Mouse (Mus musculus) limb, embryonic 15.5 days (tissue): ENCODE measurements at regions not wholly inside any gene's neighbourhood (a gene's known extent, or its start where the extent isn't known, plus 50 kb on each side); places are given as distances from the start of the nearest gene placed in this dataset.
"Not testable (repeated sequence)": the region's sequence is repeated elsewhere in the genome, so short reads cannot be mapped to it uniquely, and the experiment has no call there.

Source experiments
- ATAC-seq: fragments of 200-750 bp; cut with Nextera tagmentation; 2 replicates; pipeline ENCODE4 v1.8.0; 2017; ENCODE audit warnings: low read depth, moderate TSS enrichment; ENCODE audit not compliant: insufficient number of reproducible peaks, low FRiP score, low TSS enrichment
- H3K27ac ChIP-seq: fragments of 300-500 bp; sonication (generic); 2 replicates; pipeline ENCODE4 v1.5.1; 2015; ENCODE audit warnings: moderate library complexity, mild to moderate bottlenecking, inconsistent platforms
- H3K27me3 ChIP-seq: fragments of 300-500 bp; sonication (generic); 2 replicates; pipeline ENCODE4 v1.6.1; 2015; ENCODE audit warnings: inconsistent platforms
- H3K36me3 ChIP-seq: fragments of 300-500 bp; sonication (generic); 2 replicates; pipeline ENCODE4 v1.6.1; 2015; ENCODE audit warnings: inconsistent platforms
- H3K4me1 ChIP-seq: fragments of 300-500 bp; sonication (generic); 2 replicates; pipeline ENCODE4 v1.6.1; 2015; ENCODE audit warnings: inconsistent platforms
- H3K4me2 ChIP-seq: fragments of 300-500 bp; sonication (generic); 2 replicates; pipeline ENCODE4 v1.6.1; 2015; ENCODE audit warnings: mild to moderate bottlenecking, inconsistent platforms
- H3K4me3 ChIP-seq: fragments of 300-500 bp; sonication (generic); 2 replicates; pipeline ENCODE4 v1.5.1; 2015; ENCODE audit warnings: mild to moderate bottlenecking, inconsistent platforms
- H3K9ac ChIP-seq: fragments of 300-500 bp; sonication (generic); 2 replicates; pipeline ENCODE4 v1.6.1; 2015; ENCODE audit warnings: inconsistent platforms
- H3K9me3 ChIP-seq: fragments of 300-500 bp; sonication (generic); 2 replicates; pipeline ENCODE4 v1.6.1; 2016; ENCODE audit warnings: inconsistent platforms
- WGBS: fragments of 180-500 bp; shearing (Covaris S2); methylation state at CpG from one replicate; pipeline ENCODE4 v1.1.7; 2015; 5-methylcytosine and 5-hydroxymethylcytosine counted together

GRCm38 (mm10) chr4:153785564-153785963, 171.5 kb upstream of the A430005L14Rik start:
- H3K9ac ChIP-seq = no peak overlapping the region
- ATAC-seq = no peak
- H3K4me1 ChIP-seq = no peaks in the 10 kb centered on the region
- no peak overlapping the region for H3K4me2 ChIP-seq
- H3K9me3 ChIP-seq = no peaks in the 10 kb centered on the region
- no peaks in the 10 kb centered on the region for H3K36me3 ChIP-seq
- 82% methylated on average over 4 of the region's 4 CpGs for WGBS
- 0 out of 2 replicates have a peak, but pooled peaks cover 4% of the 10 kb centered on the region for H3K27me3 ChIP-seq
- no peak overlapping the region for H3K4me3 ChIP-seq
- no peak overlapping the region for H3K27ac ChIP-seq

GRCm38 (mm10) chr4:153792307-153792706, 164.7 kb upstream of the A430005L14Rik start:
- H3K9ac ChIP-seq = no peak overlapping the region
- H3K27ac ChIP-seq = no peak overlapping the region
- WGBS = 29% methylated on average over 13 of the region's 13 CpGs
- H3K4me2 ChIP-seq = no peak overlapping the region
- no peak overlapping the region for H3K4me3 ChIP-seq
- ATAC-seq = no peak
- no peaks in the 10 kb centered on the region for H3K4me1 ChIP-seq
- no peaks in the 10 kb centered on the region for H3K36me3 ChIP-seq
- peaks cover 17% of the 10 kb centered on the region for H3K27me3 ChIP-seq
- H3K9me3 ChIP-seq = no peaks in the 10 kb centered on the region

- no peaks in the 10 kb centered on the region for H3K9me3 ChIP-seq
- H3K4me2 ChIP-seq = no peak overlapping the region
- H3K4me3 ChIP-seq = no peak overlapping the region
- WGBS = 82% methylated on average over 7 of the region's 7 CpGs
- no peak overlapping the region for H3K9ac ChIP-seq
- no peak overlapping the region for H3K27ac ChIP-seq
- ATAC-seq = no peak
- H3K27me3 ChIP-seq = peaks cover 6% of the 10 kb centered on the region; the same call in 1 of the 2 replicates
- no peaks in the 10 kb centered on the region for H3K4me1 ChIP-seq
- no peaks in the 10 kb centered on the region for H3K36me3 ChIP-seq
Observed at GRCm38 (mm10) chr4:153798061-153798460, 159.0 kb upstream of the A430005L14Rik start.

GRCm38 (mm10) chr4:153805727-153806126, 151.3 kb upstream of the A430005L14Rik start:
- no peak for ATAC-seq
- Histone ChIP-seq H3K4me3 (no peak overlapping the region), H3K4me1 (no peaks in the 10 kb centered on the region), H3K4me2 (no peak overlapping the region), H3K27ac (no peak overlapping the region), H3K9me3 (no peaks in the 10 kb centered on the region), H3K36me3 (no peaks in the 10 kb centered on the region), H3K9ac (no peak overlapping the region), H3K27me3 (peaks cover 55% of the 10 kb centered on the region)
- 38% methylated on average over 4 of the region's 4 CpGs for WGBS

- WGBS = 11% methylated on average over 10 of the region's 10 CpGs
- Histone ChIP-seq H3K36me3 (no peaks in the 10 kb centered on the region), H3K4me3 (no peak overlapping the region), H3K4me1 (no peaks in the 10 kb centered on the region), H3K4me2 (no peak overlapping the region), H3K9me3 (no peaks in the 10 kb centered on the region), H3K27me3 (peaks cover 55% of the 10 kb centered on the region), H3K27ac (no peak overlapping the region), H3K9ac (no peak overlapping the region)
- ATAC-seq = no peak
Observed at GRCm38 (mm10) chr4:153806180-153806692, 150.8 kb upstream of the A430005L14Rik start.

GRCm38 (mm10) chr4:153806820-153807436, 150.1 kb upstream of the A430005L14Rik start:
- WGBS = 45% methylated on average over 10 of the region's 10 CpGs
- no peaks in the 10 kb centered on the region for H3K4me1 ChIP-seq
- H3K27ac ChIP-seq = no peak overlapping the region
- H3K4me3 ChIP-seq = no peak overlapping the region
- no peak overlapping the region for H3K9ac ChIP-seq
- H3K27me3 ChIP-seq = peaks cover 55% of the 10 kb centered on the region
- H3K4me2 ChIP-seq = no peak overlapping the region
- no peaks in the 10 kb centered on the region for H3K36me3 ChIP-seq
- ATAC-seq = no peak
- H3K9me3 ChIP-seq = no peaks in the 10 kb centered on the region

- Histone ChIP-seq H3K27ac (no peak overlapping the region), H3K4me3 (no peak overlapping the region), H3K4me1 (no peaks in the 10 kb centered on the region), H3K4me2 (no peak overlapping the region), H3K27me3 (peaks cover 48% of the 10 kb centered on the region), H3K9me3 (no peaks in the 10 kb centered on the region), H3K36me3 (no peaks in the 10 kb centered on the region), H3K9ac (no peak overlapping the region)
- ATAC-seq = no peak
- WGBS = 84% methylated on average over 9 of the region's 9 CpGs
Observed at GRCm38 (mm10) chr4:153812866-153813265, 144.2 kb upstream of the A430005L14Rik start.

GRCm38 (mm10) chr4:153827914-153828313, 129.1 kb upstream of the A430005L14Rik start:
- no peak overlapping the region for H3K27ac ChIP-seq
- H3K9ac ChIP-seq = no peak overlapping the region
- ATAC-seq = no peak
- peaks cover 20% of the 10 kb centered on the region; the same call in 1 of the 2 replicates for H3K27me3 ChIP-seq
- H3K4me2 ChIP-seq = no peak overlapping the region
- H3K4me1 ChIP-seq = no peaks in the 10 kb centered on the region
- 49% methylated on average over 9 of the region's 9 CpGs for WGBS
- no peak overlapping the region for H3K4me3 ChIP-seq
- no peaks in the 10 kb centered on the region for H3K9me3 ChIP-seq
- H3K36me3 ChIP-seq = no peaks in the 10 kb centered on the region

- Histone ChIP-seq H3K27ac (no peak overlapping the region), H3K36me3 (no peaks in the 10 kb centered on the region), H3K27me3 (peaks cover 10% of the 10 kb centered on the region; the same call in 1 of the 2 replicates), H3K9ac (no peak overlapping the region), H3K4me2 (no peak overlapping the region), H3K9me3 (no peaks in the 10 kb centered on the region), H3K4me1 (no peaks in the 10 kb centered on the region), H3K4me3 (no peak overlapping the region)
- ATAC-seq = no peak
- WGBS = 93% methylated on average over 9 of the region's 9 CpGs
Observed at GRCm38 (mm10) chr4:153829766-153830165, 127.3 kb upstream of the A430005L14Rik start.

- no peaks in the 10 kb centered on the region for H3K9me3 ChIP-seq
- ATAC-seq = no peak
- H3K4me1 ChIP-seq = no peaks in the 10 kb centered on the region
- no peak overlapping the region for H3K4me2 ChIP-seq
- H3K27me3 ChIP-seq = peaks cover 7% of the 10 kb centered on the region; the same call in 1 of the 2 replicates
- H3K36me3 ChIP-seq = no peaks in the 10 kb centered on the region
- 87% methylated on average over 5 of the region's 5 CpGs for WGBS
- no peak overlapping the region for H3K4me3 ChIP-seq
- no peak overlapping the region for H3K9ac ChIP-seq
- H3K27ac ChIP-seq = no peak overlapping the region
Observed at GRCm38 (mm10) chr4:153830491-153830890, 126.5 kb upstream of the A430005L14Rik start.

GRCm38 (mm10) chr4:153831251-153831650, 125.8 kb upstream of the A430005L14Rik start:
- not testable (repeated sequence) for ATAC-seq, H3K36me3 ChIP-seq, H3K9me3 ChIP-seq, H3K4me3 ChIP-seq, H3K9ac ChIP-seq, H3K4me1 ChIP-seq, H3K4me2 ChIP-seq, H3K27me3 ChIP-seq, H3K27ac ChIP-seq
- WGBS = 76% methylated on average over 10 of the region's 11 CpGs

GRCm38 (mm10) chr4:153832151-153832550, 124.9 kb upstream of the A430005L14Rik start:
- H3K27ac ChIP-seq = no peak overlapping the region
- WGBS = 71% methylated on average over 2 of the region's 2 CpGs
- no peaks in the 10 kb centered on the region for H3K27me3 ChIP-seq
- H3K4me2 ChIP-seq = no peak overlapping the region
- no peak overlapping the region for H3K4me3 ChIP-seq
- no peaks in the 10 kb centered on the region for H3K4me1 ChIP-seq
- no peaks in the 10 kb centered on the region for H3K36me3 ChIP-seq
- H3K9me3 ChIP-seq = no peaks in the 10 kb centered on the region
- no peak for ATAC-seq
- H3K9ac ChIP-seq = no peak overlapping the region
